Comparison of ENCODE assay signal across 13 mouse cellular contexts in genomic region chr10:18066031-18066439, GRCm38 (mm10).
"Had no signal": no experiment of that assay in that cellular context is flagged by ENCODE, and none has a peak within 500 bp of the region (broad histone marks: within the 10 kb centered on the region; RNA-seq: fewer than 3 reads in every experiment).

No protein-coding gene starts in this region.

- H3K9ac ChIP-seq: hindbrain, embryonic 14.5 days; limb, embryonic 13.5 days; liver, embryonic 15.5 days; lung, embryonic 15.5 days; midbrain, embryonic 13.5 days; neural tube, embryonic 15.5 days had no signal

- H3K27me3 ChIP-seq: limb, embryonic 13.5 days; liver, embryonic 15.5 days; lung, embryonic 15.5 days; midbrain, embryonic 13.5 days; neural tube, embryonic 15.5 days had no signal

- ATAC-seq: intestine, embryonic 16.5 days; midbrain, embryonic 13.5 days had no signal

- H3K36me3 ChIP-seq: limb, embryonic 13.5 days; liver, embryonic 15.5 days; lung, embryonic 15.5 days; midbrain, embryonic 13.5 days; neural tube, embryonic 15.5 days had no signal

- H3K4me2 ChIP-seq: hindbrain, embryonic 14.5 days; limb, embryonic 13.5 days; liver, embryonic 15.5 days; lung, embryonic 15.5 days; midbrain, embryonic 13.5 days; neural tube, embryonic 15.5 days had no signal

- H3K4me3 ChIP-seq: limb, embryonic 13.5 days; liver, embryonic 15.5 days; lung, embryonic 15.5 days; midbrain, embryonic 13.5 days; myocyte; neural tube, embryonic 15.5 days had no signal

- DNase-seq: left cerebral cortex, postnatal 4 days; right cerebral cortex, adult 18-20 months; right cerebral cortex, postnatal 25 days; thymus, adult 18-20 months; thymus, postnatal 14 days had no signal

- H3K9me3 ChIP-seq: limb, embryonic 13.5 days; liver, embryonic 15.5 days; lung, embryonic 15.5 days; midbrain, embryonic 13.5 days; neural tube, embryonic 15.5 days had no signal

- H3K27ac ChIP-seq: hindbrain, embryonic 14.5 days; limb, embryonic 13.5 days; liver, embryonic 15.5 days; lung, embryonic 15.5 days; midbrain, embryonic 13.5 days; neural tube, embryonic 15.5 days had no signal
